Mouse (Mus musculus): ENCODE measurements at regions not wholly inside any gene's neighbourhood (a gene's known extent, or its start where the extent isn't known, plus 50 kb on each side); places are given as distances from the start of the nearest gene placed in this dataset.
"Not testable (repeated sequence)": the region's sequence is repeated elsewhere in the genome, so short reads cannot be mapped to it uniquely, and the experiment has no call there.

- not testable (repeated sequence) for H3K36me3 ChIP-seq; H3K9me3 ChIP-seq (replicated peaks); DNase-seq (ENCODE audit: low spot score); H3K27me3 ChIP-seq (ENCODE audit: low read depth, poor library complexity, severe bottlenecking); H3K27ac ChIP-seq; H3K4me3 ChIP-seq; H3K4me1 ChIP-seq
- 93% methylated on average over 14 of the region's 14 CpGs for WGBS
Measured at GRCm38 (mm10) chr12:77526581-77526980, 288.7 kb downstream of the Fut8 start.

- Histone ChIP-seq H3K4me1 (peaks cover 5% of the 10 kb centered on the region; the same call in 1 of the 2 replicates), H3K36me3 (no peaks in the 10 kb centered on the region), H3K27ac (no peak overlapping the region), H3K4me3 (no peak overlapping the region), H3K9me3 (replicated peaks) (no peaks in the 10 kb centered on the region), H3K27me3 (ENCODE audit: low read depth, poor library complexity, severe bottlenecking) (no peaks in the 10 kb centered on the region)
- WGBS: 66% methylated on average over 1 of the region's 1 CpGs
- no peak for DNase-seq (ENCODE audit: low spot score)
Measured at GRCm38 (mm10) chr12:77527499-77527898, 289.6 kb downstream of the Fut8 start.

GRCm38 (mm10) chr12:77527953-77528865 lies 290.3 kb downstream of the Fut8 start:
- Histone ChIP-seq H3K36me3 (no peaks in the 10 kb centered on the region), H3K4me1 (peaks cover 5% of the 10 kb centered on the region; the same call in 1 of the 2 replicates), H3K27me3 (ENCODE audit: low read depth, poor library complexity, severe bottlenecking) (no peaks in the 10 kb centered on the region), H3K4me3 (no peak overlapping the region), H3K27ac (no peak overlapping the region), H3K9me3 (replicated peaks) (no peaks in the 10 kb centered on the region)
- no peak for DNase-seq (ENCODE audit: low spot score)
- 92% methylated on average over 9 of the region's 9 CpGs for WGBS

GRCm38 (mm10) chr12:77528868-77529271 lies 290.9 kb downstream of the Fut8 start:
- no peak for DNase-seq (ENCODE audit: low spot score)
- Histone ChIP-seq H3K4me3 (no peak overlapping the region), H3K27me3 (ENCODE audit: low read depth, poor library complexity, severe bottlenecking) (no peaks in the 10 kb centered on the region), H3K9me3 (replicated peaks) (no peaks in the 10 kb centered on the region), H3K36me3 (no peaks in the 10 kb centered on the region), H3K4me1 (peaks cover 11% of the 10 kb centered on the region), H3K27ac (0 out of 2 replicates have a peak overlapping the region, but pooled peaks have one; percentile 30)
- 81% methylated on average over 8 of the region's 8 CpGs for WGBS

- Histone ChIP-seq H3K27me3 (ENCODE audit: low read depth, poor library complexity, severe bottlenecking) (no peaks in the 10 kb centered on the region), H3K27ac (no peak overlapping the region), H3K36me3 (no peaks in the 10 kb centered on the region), H3K4me1 (peaks cover 11% of the 10 kb centered on the region), H3K4me3 (no peak overlapping the region), H3K9me3 (replicated peaks) (no peaks in the 10 kb centered on the region)
- WGBS: 91% methylated on average over 4 of the region's 4 CpGs
- no peak for DNase-seq (ENCODE audit: low spot score)
Measured at GRCm38 (mm10) chr12:77529414-77529813, 291.5 kb downstream of the Fut8 start.

- H3K4me1 ChIP-seq: peaks cover 11% of the 10 kb centered on the region
- no peak overlapping the region for H3K27ac ChIP-seq
- 90% methylated on average over 3 of the region's 3 CpGs for WGBS
- no peaks in the 10 kb centered on the region for H3K36me3 ChIP-seq
- no peak for DNase-seq (ENCODE audit: low spot score)
- H3K9me3 ChIP-seq (replicated peaks): no peaks in the 10 kb centered on the region
- H3K4me3 ChIP-seq: no peak overlapping the region
- no peaks in the 10 kb centered on the region for H3K27me3 ChIP-seq (ENCODE audit: low read depth, poor library complexity, severe bottlenecking)
Measured at GRCm38 (mm10) chr12:77529955-77530354, 292.0 kb downstream of the Fut8 start.

GRCm38 (mm10) chr12:77531294-77531693 lies 293.4 kb downstream of the Fut8 start:
- DNase-seq (ENCODE audit: low spot score): no peak
- Histone ChIP-seq H3K36me3 (no peaks in the 10 kb centered on the region), H3K27me3 (ENCODE audit: low read depth, poor library complexity, severe bottlenecking) (no peaks in the 10 kb centered on the region), H3K9me3 (replicated peaks) (no peaks in the 10 kb centered on the region), H3K27ac (no peak overlapping the region), H3K4me1 (peaks cover 11% of the 10 kb centered on the region), H3K4me3 (no peak overlapping the region)
- WGBS: 85% methylated on average over 5 of the region's 5 CpGs

- H3K9me3 ChIP-seq (replicated peaks): no peaks in the 10 kb centered on the region
- DNase-seq (ENCODE audit: low spot score): no peak
- no peak overlapping the region for H3K27ac ChIP-seq
- no peak overlapping the region for H3K4me3 ChIP-seq
- no peaks in the 10 kb centered on the region for H3K27me3 ChIP-seq (ENCODE audit: low read depth, poor library complexity, severe bottlenecking)
- H3K36me3 ChIP-seq: no peaks in the 10 kb centered on the region
- peaks cover 11% of the 10 kb centered on the region for H3K4me1 ChIP-seq
- WGBS: 82% methylated on average over 8 of the region's 8 CpGs
Measured at GRCm38 (mm10) chr12:77532547-77532946, 294.6 kb downstream of the Fut8 start.

- DNase-seq (ENCODE audit: low spot score): no peak
- H3K36me3 ChIP-seq: no peaks in the 10 kb centered on the region
- 81% methylated on average over 2 of the region's 2 CpGs for WGBS
- peaks cover 11% of the 10 kb centered on the region for H3K4me1 ChIP-seq
- no peak overlapping the region for H3K27ac ChIP-seq
- no peaks in the 10 kb centered on the region for H3K27me3 ChIP-seq (ENCODE audit: low read depth, poor library complexity, severe bottlenecking)
- H3K4me3 ChIP-seq: no peak overlapping the region
- no peaks in the 10 kb centered on the region for H3K9me3 ChIP-seq (replicated peaks)
Measured at GRCm38 (mm10) chr12:77533606-77534005, 295.7 kb downstream of the Fut8 start.

GRCm38 (mm10) chr12:77534079-77534478 lies 296.2 kb downstream of the Fut8 start:
- H3K4me1 ChIP-seq: peaks cover 7% of the 10 kb centered on the region
- H3K4me3 ChIP-seq: no peak overlapping the region
- 75% methylated on average over 3 of the region's 3 CpGs for WGBS
- H3K27ac ChIP-seq: no peak overlapping the region
- H3K27me3 ChIP-seq (ENCODE audit: low read depth, poor library complexity, severe bottlenecking): no peaks in the 10 kb centered on the region
- H3K36me3 ChIP-seq: no peaks in the 10 kb centered on the region
- no peak for DNase-seq (ENCODE audit: low spot score)
- no peaks in the 10 kb centered on the region for H3K9me3 ChIP-seq (replicated peaks)

GRCm38 (mm10) chr12:77535147-77535546 lies 297.2 kb downstream of the Fut8 start:
- no peak for DNase-seq (ENCODE audit: low spot score)
- no peaks in the 10 kb centered on the region for H3K36me3 ChIP-seq
- H3K9me3 ChIP-seq (replicated peaks): no peaks in the 10 kb centered on the region
- H3K4me1 ChIP-seq: peaks cover 5% of the 10 kb centered on the region; the same call in 1 of the 2 replicates
- H3K4me3 ChIP-seq: no peak overlapping the region
- WGBS: 73% methylated on average over 3 of the region's 3 CpGs
- H3K27me3 ChIP-seq (ENCODE audit: low read depth, poor library complexity, severe bottlenecking): no peaks in the 10 kb centered on the region
- no peak overlapping the region for H3K27ac ChIP-seq

- 90% methylated on average over 8 of the region's 8 CpGs for WGBS
- Histone ChIP-seq H3K27me3 (ENCODE audit: low read depth, poor library complexity, severe bottlenecking) (no peaks in the 10 kb centered on the region), H3K4me1 (peaks cover 9% of the 10 kb centered on the region), H3K27ac (no peak overlapping the region), H3K9me3 (replicated peaks) (no peaks in the 10 kb centered on the region), H3K36me3 (no peaks in the 10 kb centered on the region), H3K4me3 (no peak overlapping the region)
- no peak for DNase-seq (ENCODE audit: low spot score)
Measured at GRCm38 (mm10) chr12:77537139-77537848, 299.4 kb downstream of the Fut8 start.

Measured in limb, embryonic 10.5 days (tissue).